Mouse (Mus musculus) neutrophil, adult 83 days (primary cell): ENCODE data around the gene Grm5. TPM values are rescaled to one million over a fixed set of nuclear protein-coding genes. Genes with fewer than 3 reads are reported as not detected.

Experiments
- total RNA-seq, 2 experiments: library from RNA; stranded (reverse); gene quantifications; one replicate each; pipeline ENCODE4 v1.2.4; 2023

The Grm5 gene
- total RNA-seq: not detected

DNA sequence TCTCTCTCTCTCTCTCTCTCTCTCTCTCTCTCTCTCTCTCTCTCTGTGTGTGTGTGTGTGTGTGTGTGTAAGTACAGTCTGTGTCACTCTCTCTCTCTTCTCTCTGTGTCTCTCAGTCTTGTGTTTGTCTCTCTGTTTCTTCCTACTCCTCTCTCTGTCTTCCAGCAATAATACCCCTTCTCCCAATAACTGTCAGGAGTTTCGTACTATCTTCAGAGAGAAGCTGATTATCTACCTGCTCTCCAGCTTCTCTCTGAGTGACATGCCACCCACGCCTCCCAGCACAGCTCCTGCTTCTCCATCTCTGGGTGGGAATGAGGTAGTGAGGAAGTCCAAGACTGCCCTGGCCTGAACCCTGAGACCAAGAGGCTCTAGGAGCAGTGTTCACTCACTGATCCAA is at the start of gene Grm5:
Grm5 (plus strand) TSS at position 301 of the 400 bp plus-strand sequence.

Other genes starting within 250 kb of the Grm5 start
- not detected for gene Tyr, start 90.7 kb upstream of the Grm5 start, total RNA-seq